Mouse (Mus musculus) brain, embryonic 14.5 days (tissue): ENCODE measurements around the gene Igfbp7.

Experiments used
- CTCF ChIP-seq: fragments of 200-500 bp; IDR thresholded peaks from 2 replicates; pipeline ENCODE4 v1.5.1; 2012; ENCODE audit warnings: inconsistent platforms, mild to moderate bottlenecking, moderate library complexity, borderline replicate concordance; ENCODE audit not compliant: insufficient read depth, insufficient read length; ENCODE audit errors: extremely low read depth
- POLR2A ChIP-seq: fragments of 200-500 bp; IDR thresholded peaks from 2 replicates; pipeline ENCODE4 v1.6.1; 2012; ENCODE audit warnings: mild to moderate bottlenecking, inconsistent platforms, borderline replicate concordance; ENCODE audit not compliant: poor library complexity, insufficient read depth, insufficient read length, severe bottlenecking; ENCODE audit errors: extremely low read depth

GRCm38 (mm10) chr5:77436308-77436707 lies 28.5 kb upstream of the Igfbp7 start:
- no peak for TF ChIP-seq CTCF
- no peak for TF ChIP-seq POLR2A
